Mouse (Mus musculus): ENCODE measurements around the gene Slc26a1.

Slc26a1 gene

GRCm38 (mm10) chr5:108621870-108622269 lies 53.5 kb downstream of the Slc26a1 start:
- DNase-seq (ENCODE audit: low spot score in 2 of 2), result no peak

All from thymus, postnatal 10 days (tissue).